Mouse (Mus musculus) layer of hippocampus, adult 8-10 months (tissue): Measurements from ENCODE around the gene Phkg1. TPM values are rescaled to one million over a fixed set of nuclear protein-coding genes. Genes with fewer than 3 reads are reported as not detected.
"Not testable (repeated sequence)": the region's sequence is repeated elsewhere in the genome, so short reads cannot be mapped to it uniquely, and the experiment has no call there.

Source experiments
- DNase-seq, 2 experiments: peaks; one replicate each; pipeline ENCODE4 v3.0.0; 2022; ENCODE audit warnings: low spot score in 2 of 2
- total RNA-seq, 4 experiments: library from RNA; stranded (reverse); gene quantifications; 2 replicates each; pipeline ENCODE4 v1.2.4; 2022

Gene Phkg1
- total RNA-seq, 4 experiments from 2014 or later = 24.4 to 26.8 (median 25.6) TPM

GRCm38 (mm10) chr5:129908242-129908965 is 10.1 kb upstream of the Phkg1 start, which contains the start of gene Nupr1l:
Gene Nupr1l, plus strand, starts transcription at chr5:129908540.
- DNase-seq = peak; percentile 76 to 88

GRCm38 (mm10) chr5:129907775-129908174 is 9.4 kb upstream of the Phkg1 start:
- DNase-seq = no peak

GRCm38 (mm10) chr5:129895198-129896088 is 2.9 kb downstream of the Phkg1 start, which contains the start of gene Zbed5:
Gene Zbed5, plus strand, starts transcription at chr5:129895723.
- peak; percentile 88 to 91 for DNase-seq

- not testable (repeated sequence) for DNase-seq
Observed at GRCm38 (mm10) chr5:129890390-129890789, 8.0 kb downstream of the Phkg1 start.

DNA sequence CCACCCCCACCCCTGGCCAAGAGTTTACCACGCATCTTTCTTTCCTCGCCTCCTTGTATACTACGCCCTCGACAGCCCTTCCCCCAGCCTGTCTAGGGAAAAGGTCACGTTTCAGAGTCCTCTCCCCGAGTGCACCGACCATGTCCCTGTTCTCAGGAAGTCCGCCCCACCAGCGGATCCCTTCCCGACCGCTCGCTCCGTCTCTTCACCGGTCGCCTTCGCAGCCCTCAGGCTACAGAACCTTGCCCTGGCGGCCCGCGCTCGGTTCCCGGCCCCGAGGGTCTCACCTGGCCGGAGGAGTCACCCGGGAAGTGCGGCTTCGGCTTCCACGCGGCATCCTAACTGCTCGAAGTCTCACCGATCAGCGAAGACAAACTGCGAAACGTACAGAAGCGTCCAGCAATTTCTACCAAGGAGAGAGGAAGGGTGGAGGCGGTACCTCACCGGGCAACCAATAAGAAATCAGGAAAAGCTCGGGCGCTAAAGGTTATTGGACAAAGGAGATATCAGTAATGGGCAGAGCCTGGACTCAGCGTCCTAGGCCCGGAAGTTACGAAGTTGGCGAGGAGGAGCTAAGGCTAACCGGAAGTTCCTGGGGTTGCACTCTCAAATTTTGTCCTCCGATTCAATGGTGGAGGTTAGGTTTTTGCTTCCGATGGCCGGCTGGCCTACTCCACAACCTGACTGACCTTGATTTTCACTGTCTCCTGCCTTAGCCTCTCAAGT is 11.3 kb downstream of the Phkg1 start, which contains the start of gene Chchd2:
Chchd2 (minus strand) TSS at position 560 of the 726 bp plus-strand sequence.
- peak; percentile 96 to 97 for DNase-seq

GRCm38 (mm10) chr5:129886271-129886670 is 12.1 kb downstream of the Phkg1 start:
- no peak for DNase-seq

GRCm38 (mm10) chr5:129879888-129880287 is 18.5 kb downstream of the Phkg1 start:
- DNase-seq = no peak

- peak in 1 of 2 experiments; percentile 59 for DNase-seq
Observed at GRCm38 (mm10) chr5:129878946-129879345, 19.4 kb downstream of the Phkg1 start.

GRCm38 (mm10) chr5:129877731-129878455 is 20.5 kb downstream of the Phkg1 start:
- peak; percentile 35 to 49 for DNase-seq

- no peak for DNase-seq
Observed at GRCm38 (mm10) chr5:129875098-129875497, 23.3 kb downstream of the Phkg1 start.

DNA sequence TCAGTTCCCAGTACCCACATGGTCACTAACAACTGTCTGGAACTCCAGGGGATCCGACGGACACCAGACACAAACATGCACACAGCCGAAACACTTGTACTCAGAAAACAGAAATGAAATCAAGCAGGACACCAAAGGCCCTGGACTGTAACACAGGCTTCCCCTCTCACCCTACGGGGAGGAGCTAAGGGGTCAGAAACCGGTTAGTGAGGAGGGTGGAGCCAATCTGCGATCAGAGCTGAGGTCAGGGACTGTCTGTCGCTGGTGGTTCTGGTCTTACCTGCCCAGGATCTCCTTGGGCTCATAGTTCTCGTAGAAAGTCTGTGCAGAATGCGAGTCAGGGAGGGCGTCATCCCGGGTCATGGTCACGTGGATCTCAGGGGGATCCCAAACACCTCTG is 24.4 kb downstream of the Phkg1 start:
- no peak for DNase-seq

DNA sequence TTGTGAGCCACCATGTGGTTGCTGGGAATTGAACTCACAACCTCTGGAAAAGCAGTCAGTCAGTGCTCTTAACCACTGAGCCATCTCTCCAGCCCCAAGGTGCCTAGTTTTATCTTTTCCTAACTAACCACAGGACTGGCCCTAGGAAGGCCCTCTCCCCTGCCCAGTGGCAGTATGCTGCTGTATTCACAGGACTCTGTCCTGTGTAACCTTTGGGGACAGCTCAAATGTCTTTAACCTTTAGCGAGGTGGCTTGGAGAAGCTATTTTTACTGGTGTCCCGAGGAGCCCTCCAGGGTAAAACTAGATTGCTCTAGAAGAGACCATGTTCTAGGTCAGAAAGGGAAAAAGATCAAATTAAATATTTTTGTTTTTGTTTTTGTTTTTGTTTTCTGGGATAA is 27.1 kb downstream of the Phkg1 start:
- DNase-seq = no peak

- DNase-seq = no peak
Observed at GRCm38 (mm10) chr5:129869238-129869995, 28.9 kb downstream of the Phkg1 start.

DNA sequence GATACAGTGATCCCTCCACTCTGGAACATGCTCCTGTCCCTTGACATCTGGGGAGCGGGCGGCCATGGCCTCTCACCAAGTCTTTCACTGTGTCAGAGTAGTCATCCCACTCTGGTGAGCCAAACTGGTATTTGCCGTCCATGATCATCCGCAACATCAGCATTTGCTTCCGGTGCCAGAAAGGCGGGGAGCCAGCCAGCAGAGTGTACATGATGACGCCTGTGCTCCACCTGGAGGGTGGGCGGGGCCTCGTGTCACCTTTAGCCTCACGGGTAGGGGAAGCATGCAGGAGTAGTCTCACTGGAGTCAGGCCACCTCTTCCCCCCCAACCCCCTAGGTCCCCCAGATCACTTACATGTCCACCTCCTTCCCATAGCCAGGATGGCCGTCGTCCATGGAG is 32.5 kb downstream of the Phkg1 start:
- no peak for DNase-seq

GRCm38 (mm10) chr5:129864467-129864866 is 33.9 kb downstream of the Phkg1 start:
- DNase-seq = peak; percentile 30 to 50

DNA sequence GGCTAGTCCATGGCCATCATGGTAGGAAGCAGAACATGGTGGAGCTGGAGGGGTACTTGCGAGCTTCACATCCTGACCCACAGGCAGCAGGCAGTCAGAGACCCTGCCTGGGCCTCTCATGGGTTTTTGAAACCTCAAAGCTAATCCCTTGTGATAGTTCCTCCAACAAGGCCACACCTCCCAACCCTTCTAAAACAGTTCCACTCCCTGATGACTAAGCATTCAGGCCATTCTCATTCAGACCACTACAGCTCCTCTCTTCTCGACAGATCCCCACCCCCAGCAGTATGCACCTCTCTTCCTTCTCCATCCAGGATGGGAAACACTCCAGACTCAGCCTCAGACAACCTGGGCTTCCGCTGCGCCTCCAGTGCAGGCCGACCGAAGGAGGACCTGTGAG is 36.0 kb downstream of the Phkg1 start:
- no peak for DNase-seq

GRCm38 (mm10) chr5:129856414-129856813 is 41.9 kb downstream of the Phkg1 start:
- DNase-seq = no peak

- DNase-seq = no peak
Observed at GRCm38 (mm10) chr5:129855163-129855562, 43.2 kb downstream of the Phkg1 start.

- no peak for DNase-seq
Observed at GRCm38 (mm10) chr5:129847558-129847820, 50.9 kb downstream of the Phkg1 start.
